Mouse (Mus musculus) megakaryocyte-erythroid progenitor cell, adult 5-6 weeks (primary cell): ENCODE results near the gene Copz1. TPM values are rescaled to one million over a fixed set of nuclear protein-coding genes. Genes with fewer than 3 reads are reported as not detected.
"Not testable (repeated sequence)": the region's sequence is repeated elsewhere in the genome, so short reads cannot be mapped to it uniquely, and the experiment has no call there.

ENCODE experiments used
- ATAC-seq: replicated peaks from 2 replicates; pipeline ENCODE4 v1.8.0; 2016; ENCODE audit warnings: mild to moderate bottlenecking, inconsistent platforms; ENCODE audit not compliant: severe bottlenecking, poor library complexity, low FRiP score, low TSS enrichment
- total RNA-seq, 2 experiments: library from RNA; stranded (forward) in 1 of 2; stranded (reverse) in 1 of 2; fragments of 200-1000, 215-1000 nt in 1 of 2; fragments of >200 nt in 1 of 2; fragmentation: Nextera tagmentation in 1 of 2; gene quantifications; 2 replicates each; pipeline ENCODE4 v1.2.3; 2014 to 2017

Copz1 gene
- total RNA-seq (2014; fragmentation: Nextera tagmentation) (218 and 249 TPM in 2 replicates), total RNA-seq (2017) (53.9 and 91.2 TPM in 2 replicates)

DNA sequence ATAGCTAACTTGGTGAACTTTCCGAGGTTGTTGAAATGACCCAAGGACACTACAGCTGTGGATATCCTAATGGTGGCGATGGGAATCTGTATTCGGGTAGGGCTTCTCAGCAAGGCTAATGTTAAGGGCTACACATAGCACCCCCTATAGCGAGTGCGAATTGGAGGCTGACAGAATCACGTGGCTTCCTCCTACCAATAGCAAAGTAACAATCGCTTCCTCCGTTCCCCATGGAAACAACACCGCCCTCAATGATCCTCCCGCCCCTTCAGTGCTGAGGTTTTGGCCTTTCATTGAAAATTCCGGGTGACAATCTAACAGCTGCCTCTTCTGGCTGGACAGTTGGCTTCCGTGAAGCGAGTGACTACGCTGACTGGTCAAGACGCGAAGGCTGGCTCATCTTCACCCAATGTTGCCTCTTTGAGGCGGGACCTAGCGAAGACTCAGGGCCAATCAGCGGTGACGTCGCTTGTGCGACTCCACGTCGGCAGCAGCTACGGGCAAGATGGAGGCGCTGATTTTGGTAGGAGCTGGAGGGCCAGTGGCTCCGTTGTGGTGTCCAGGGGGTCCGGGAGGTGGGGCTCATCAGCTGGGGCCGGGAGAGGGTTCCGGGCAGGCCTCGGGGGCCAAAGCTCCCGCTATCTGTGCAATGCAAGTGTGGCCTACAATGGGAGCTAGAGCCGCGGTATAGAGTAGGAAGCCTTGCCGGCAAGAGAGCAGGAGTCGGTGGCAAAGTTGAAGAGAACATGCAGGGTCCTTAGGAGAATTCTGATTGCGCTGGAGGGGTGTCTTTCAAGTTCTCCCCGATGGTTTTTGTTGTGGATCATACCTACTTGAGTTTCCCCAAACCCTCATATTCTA lies at the start of gene Copz1:
TSS of gene Copz1 (plus strand) at position 296 of the 861 bp plus-strand sequence.
- peak; percentile 99 for ATAC-seq

DNA sequence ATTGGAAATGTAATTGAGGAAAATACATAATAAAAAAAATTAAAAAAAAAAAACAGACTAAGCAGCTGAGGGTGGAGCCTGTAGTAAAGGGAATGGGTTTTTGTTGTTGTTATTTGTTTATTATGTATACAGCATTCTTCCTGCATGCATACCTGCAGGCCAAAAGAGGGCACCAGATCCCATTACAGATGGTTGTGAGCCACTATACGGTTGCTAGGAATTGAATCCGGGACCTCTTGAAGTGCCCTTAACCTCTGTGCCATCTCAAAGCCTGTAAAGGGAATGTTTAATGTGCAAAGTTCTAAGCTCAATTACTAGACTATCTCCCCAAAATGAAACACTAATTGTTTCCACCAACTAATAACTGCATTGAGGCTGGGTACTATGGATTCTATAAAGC lies 48.4 kb upstream of the Copz1 start:
- no peak for ATAC-seq

- ATAC-seq, result no peak
These were observed 45.5 kb upstream of the Copz1 start for GRCm38 (mm10) chr15:103227022-103227421.

DNA sequence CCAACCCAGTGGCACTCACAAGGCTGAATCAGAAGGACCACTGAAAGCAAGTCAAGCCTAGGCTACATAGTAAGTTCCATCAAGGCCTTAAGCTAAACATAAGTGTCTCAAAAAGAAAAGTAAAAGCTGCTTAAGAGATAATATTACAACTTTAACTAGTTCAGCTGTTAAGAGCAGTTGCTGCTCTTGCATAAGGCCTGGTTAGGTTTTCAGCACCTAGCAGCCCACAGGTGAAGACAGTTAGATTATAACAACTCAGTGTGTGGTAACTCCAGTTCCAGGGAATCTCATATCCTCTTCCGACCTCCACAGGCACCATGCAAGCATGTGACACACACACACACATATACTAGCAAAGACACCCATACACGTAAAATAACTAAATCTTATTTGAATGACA lies 44.9 kb upstream of the Copz1 start:
- no peak for ATAC-seq

DNA sequence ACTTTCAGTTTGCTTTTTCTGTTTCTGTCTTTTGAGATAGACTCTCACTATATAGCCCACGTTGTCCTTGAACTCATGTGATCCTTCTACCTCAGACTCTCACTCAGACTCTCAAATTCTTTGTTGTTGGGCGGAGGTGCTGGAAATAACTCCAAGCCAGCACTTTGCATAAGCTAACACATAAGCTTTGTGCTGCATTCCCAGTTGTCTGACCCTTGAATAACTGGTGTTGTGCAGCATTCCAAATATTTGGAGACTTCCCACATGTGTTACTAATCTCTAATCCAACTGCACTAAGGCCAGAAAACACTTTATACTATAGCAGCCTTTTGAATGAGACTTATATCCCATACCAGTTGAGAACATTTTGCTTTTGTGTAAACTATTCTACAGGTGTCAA lies 43.6 kb upstream of the Copz1 start:
- ATAC-seq, result no peak

- no peak for ATAC-seq
These were observed 39.4 kb upstream of the Copz1 start for GRCm38 (mm10) chr15:103233119-103233518.

DNA sequence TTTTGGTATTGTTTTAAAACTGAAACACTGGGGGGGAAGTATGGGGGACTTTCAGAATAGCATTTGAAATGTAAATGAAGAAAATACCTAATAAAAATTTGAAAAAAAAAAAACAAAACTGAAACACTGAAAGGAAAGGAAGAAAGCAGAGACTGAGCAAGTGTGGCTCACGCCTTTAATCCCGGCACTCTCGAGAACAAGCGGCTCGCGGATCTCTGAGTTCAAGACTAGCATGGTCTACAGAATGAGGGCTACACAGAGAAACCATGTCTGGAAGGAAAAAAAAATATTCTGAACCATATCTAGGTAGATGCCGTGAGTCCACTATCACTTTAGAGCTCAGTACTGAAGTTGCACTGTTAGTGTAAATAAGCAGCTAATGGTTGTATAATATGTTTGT lies 35.2 kb upstream of the Copz1 start:
- ATAC-seq, result no peak

DNA sequence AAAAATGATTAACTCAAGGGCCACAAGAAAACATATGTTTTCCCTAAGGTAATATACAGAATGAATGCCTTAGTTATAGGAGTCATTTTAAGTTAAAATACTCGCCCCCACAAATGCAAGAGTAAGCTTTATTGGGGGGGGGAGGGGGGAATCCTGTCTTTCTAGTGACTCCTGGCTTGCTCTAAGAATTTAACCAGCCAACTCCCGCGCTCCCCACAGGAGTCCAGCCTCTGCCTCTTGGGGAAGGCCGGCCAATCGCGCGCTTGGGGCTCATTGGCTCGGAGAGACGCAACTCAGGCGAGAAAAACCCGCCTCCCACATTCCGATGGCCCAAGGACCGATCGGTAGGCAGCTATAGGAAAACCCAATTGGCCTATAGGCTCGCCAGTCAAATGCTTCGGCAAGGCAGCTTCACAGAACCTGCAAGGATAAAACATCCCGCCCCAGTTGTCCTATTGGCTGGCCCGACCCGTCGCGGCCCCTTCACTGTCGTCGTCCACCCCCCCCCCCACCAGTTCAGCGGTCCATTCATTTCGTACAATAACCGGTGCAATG lies 33.3 kb upstream of the Copz1 start:
- peak; percentile 79 for ATAC-seq

DNA sequence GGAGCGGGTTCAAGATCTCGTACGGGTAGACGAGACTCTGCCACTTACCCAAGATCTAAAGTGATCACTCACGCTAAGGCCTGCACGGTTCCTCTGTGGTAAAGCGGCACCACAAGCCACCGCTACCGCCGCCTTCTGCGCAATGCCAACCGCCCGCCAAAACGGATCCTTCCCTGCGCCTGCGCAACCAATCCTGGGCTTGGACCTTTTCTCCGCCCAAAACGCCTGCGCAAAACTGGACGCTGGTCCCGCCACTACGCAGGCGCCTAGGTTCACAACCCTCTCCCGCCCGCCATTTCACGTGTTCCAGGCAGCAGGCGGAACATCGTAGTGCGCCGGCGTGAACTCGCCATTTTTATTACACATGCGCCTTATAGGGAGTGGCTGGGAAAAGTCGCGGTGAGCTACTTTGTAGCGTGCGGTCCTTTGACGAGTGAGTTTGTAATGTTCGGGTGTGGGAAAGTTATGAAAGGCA lies 32.8 kb upstream of the Copz1 start, which contains the start of gene Cbx5:
TSS of gene Cbx5 (minus strand) at position 132 of the 475 bp plus-strand sequence.
- peak; percentile 71 for ATAC-seq

- peak; percentile 80 for ATAC-seq
These were observed 32.1 kb upstream of the Copz1 start, which contains the start of gene Hnrnpa1 for GRCm38 (mm10) chr15:103240160-103241028. Hnrnpa1 (plus strand) TSS chr15:103240432.

DNA sequence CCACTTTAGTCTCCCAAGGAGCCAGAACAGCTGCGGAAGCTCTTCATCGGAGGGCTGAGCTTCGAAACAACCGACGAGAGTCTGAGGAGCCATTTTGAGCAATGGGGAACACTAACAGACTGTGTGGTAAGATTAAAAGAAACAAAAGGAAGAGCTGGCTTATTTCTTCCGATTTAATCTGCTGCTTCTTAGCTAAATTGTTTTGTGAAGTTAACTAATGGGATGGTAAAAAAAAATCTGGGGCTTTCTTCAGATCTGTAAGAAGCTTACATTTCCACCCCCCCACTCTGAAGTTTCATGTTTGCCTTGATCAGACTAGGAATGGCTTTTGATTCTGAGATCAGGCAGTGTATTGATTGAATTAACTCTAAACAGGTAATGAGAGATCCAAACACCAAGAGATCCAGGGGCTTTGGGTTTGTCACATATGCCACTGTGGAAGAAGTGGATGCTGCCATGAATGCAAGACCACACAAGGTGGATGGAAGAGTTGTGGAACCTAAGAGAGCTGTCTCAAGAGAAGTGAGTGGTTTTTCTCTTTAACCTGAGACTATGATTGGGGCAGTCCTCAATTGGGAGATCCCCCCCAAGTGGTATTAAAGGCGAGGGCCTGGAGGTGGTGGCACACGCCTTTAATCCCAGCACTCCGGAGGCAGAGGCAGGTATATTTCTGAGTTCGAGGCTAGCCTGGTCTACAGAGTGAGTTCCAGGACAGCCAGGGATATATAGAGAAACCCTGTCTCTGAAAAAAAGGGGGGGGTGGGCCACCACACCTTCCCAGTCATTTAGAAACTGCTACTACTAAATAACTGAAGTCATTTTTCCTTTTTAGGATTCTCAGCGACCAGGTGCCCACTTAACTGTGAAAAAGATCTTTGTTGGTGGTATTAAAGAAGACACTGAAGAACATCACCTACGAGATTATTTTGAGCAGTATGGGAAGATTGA lies 31.2 kb upstream of the Copz1 start:
- not testable (repeated sequence) for ATAC-seq

- no peak for ATAC-seq
These were observed 29.6 kb upstream of the Copz1 start for GRCm38 (mm10) chr15:103242885-103243284.

- no peak for ATAC-seq
These were observed 26.9 kb upstream of the Copz1 start for GRCm38 (mm10) chr15:103245616-103246015.

GRCm38 (mm10) chr15:103247078-103247781 lies 25.3 kb upstream of the Copz1 start:
- no peak for ATAC-seq

GRCm38 (mm10) chr15:103247782-103248400 lies 24.6 kb upstream of the Copz1 start:
- 0 out of 2 replicates have a peak, but pooled peaks have one; percentile 2 for ATAC-seq

- ATAC-seq, result peak; percentile 5; the same call in 1 of the 2 replicates
These were observed 23.9 kb upstream of the Copz1 start for GRCm38 (mm10) chr15:103248401-103249313.
